Mouse (Mus musculus) spleen, postnatal 36 days (tissue): Measurements from ENCODE around the gene Acoxl.

Source experiments
- DNase-seq, 2 experiments: peaks; one replicate each; pipeline ENCODE4 v3.0.0; 2022; ENCODE audit warnings: low spot score in 2 of 2, mixed read lengths in 1 of 2

Gene Acoxl

DNA sequence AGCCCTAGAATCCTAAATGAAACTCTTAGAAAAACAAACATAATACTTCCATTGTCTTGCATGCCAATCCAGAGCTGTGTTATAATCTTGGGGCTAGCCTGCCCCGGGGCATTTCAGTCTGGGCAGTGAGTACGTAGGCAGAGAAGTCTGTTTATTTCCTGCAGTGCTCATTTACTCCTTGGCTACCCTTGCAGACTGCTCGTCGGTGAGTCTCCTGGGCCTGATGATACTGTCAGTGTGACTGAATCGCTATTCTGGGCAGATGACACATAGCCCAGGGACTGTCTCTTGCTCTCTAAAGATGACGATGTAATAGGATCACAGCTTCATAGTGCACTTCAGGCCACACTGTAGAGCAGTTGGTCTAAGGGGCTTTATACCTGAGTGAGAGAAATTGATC is 56.2 kb downstream of the Acoxl start:
- no peak for DNase-seq

GRCm38 (mm10) chr2:127897718-127898117 is 59.0 kb downstream of the Acoxl start:
- no peak for DNase-seq

- no peak for DNase-seq
Measured at GRCm38 (mm10) chr2:127904918-127905317, 66.2 kb downstream of the Acoxl start.

DNA sequence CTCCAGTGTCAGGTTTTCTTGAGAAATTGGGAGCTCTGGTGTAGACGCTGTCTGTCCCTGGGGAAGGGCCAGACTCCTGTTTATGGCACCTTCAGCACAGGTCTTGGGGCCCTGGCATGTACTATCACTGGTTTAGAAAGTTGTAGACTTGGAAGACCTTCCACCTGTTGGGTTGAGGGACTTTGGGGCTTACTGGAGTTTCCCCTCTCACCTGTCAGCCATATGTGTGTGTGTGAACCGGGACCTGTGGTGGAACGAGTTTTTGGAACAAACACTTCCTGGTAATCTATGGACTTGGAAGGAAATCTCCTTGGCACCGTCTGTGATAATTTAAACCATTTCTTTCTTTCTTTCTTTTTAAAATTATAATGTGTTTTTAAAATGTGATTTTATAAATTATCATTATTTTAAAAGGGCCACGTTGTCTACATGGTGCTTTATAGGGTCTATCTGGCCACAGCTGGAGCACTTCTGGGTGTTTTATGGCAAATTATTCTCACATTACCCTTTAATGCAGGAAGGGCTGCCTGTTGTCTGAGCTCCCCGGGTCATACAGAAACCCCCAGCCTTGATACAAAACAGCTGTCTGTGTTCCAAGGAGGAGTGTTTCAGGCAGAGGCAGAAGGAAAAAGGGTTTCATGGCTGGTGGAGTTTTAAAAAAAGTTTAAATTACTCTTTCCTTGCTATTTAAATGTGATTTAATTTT is 68.5 kb downstream of the Acoxl start:
- DNase-seq: no peak

GRCm38 (mm10) chr2:127907679-127908042 is 69.0 kb downstream of the Acoxl start:
- DNase-seq: no peak

DNA sequence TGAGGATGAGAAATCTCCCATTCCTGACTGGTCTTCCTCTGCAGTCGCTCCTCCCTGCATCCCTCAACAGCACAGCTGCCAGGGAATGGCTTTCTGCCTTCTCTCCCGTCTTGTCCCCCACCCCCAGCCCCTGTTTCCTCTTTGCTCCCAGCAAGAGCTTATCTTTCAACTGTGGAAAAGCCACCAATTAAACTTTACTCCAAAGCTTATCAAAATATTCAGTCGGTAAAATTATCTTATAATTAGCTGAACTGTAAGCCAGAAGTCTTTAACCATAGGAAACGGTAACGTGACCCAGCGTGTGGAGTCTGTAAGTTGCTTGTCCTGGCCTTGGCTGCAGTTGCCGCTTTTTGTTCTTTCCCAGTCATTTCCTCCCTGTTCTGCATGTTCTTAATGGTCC is 70.2 kb downstream of the Acoxl start:
- DNase-seq: no peak

DNA sequence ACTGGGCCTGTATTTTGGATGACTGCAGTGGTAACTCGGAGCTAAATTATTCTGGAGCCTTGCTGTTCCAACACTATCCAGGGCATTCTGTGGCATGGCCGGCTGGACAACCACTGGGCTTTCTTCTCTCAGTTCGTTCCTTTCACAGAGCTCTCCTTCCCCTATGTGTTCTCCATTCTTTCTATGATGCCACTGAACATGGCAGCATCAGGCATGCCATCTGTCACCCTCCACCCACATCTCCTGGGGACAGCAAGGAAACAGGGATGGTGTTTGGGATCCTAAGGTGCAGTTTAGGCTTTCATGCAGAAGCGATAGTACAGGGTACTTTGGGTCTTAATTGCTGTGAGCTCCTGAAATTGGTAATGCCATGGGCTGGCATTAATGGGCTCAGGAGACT is 71.1 kb downstream of the Acoxl start:
- no peak for DNase-seq

DNA sequence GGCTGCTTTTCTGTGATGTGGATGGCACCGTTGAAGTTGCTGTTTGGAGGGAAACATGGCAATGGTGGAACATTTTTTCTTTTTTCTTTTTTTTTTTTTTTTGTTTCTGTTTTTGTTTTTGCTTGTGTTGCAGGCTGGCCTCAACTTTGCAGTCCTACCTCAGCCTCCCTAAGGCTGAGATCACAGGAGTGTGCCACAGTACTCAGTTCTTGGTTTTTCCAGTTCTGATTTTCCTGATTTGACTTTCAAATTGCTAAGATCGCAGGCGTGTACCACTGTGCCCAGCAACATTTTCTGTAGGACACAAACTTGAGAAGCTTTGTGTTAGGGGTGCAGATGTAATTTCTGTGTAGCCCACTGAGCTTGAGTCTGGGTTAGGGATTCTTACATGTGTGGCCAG is 72.9 kb downstream of the Acoxl start:
- DNase-seq: no peak

DNA sequence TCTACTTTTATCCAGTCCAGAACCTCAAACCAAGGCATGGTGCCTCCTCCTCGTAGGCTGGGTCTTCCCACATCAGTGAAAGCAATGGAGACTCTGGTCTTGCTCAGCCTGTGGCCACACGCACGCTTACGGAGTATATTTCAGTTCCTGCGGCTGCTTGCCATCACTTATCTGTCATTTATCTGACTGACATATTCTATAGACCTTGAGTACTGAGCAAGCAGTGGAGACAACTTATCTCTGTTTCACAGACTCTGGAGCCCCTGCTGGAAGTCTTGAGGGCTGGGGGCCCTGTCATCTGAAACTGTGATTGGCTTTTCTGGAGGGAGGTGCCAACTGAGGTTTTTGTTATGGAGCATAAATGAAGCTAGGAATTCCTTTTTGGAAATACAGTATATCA is 75.4 kb downstream of the Acoxl start:
- DNase-seq: no peak

GRCm38 (mm10) chr2:127916804-127917410 is 78.2 kb downstream of the Acoxl start:
- peak; percentile 32 to 48 for DNase-seq

- DNase-seq: no peak
Measured at GRCm38 (mm10) chr2:127919740-127920139, 81.1 kb downstream of the Acoxl start.

DNA sequence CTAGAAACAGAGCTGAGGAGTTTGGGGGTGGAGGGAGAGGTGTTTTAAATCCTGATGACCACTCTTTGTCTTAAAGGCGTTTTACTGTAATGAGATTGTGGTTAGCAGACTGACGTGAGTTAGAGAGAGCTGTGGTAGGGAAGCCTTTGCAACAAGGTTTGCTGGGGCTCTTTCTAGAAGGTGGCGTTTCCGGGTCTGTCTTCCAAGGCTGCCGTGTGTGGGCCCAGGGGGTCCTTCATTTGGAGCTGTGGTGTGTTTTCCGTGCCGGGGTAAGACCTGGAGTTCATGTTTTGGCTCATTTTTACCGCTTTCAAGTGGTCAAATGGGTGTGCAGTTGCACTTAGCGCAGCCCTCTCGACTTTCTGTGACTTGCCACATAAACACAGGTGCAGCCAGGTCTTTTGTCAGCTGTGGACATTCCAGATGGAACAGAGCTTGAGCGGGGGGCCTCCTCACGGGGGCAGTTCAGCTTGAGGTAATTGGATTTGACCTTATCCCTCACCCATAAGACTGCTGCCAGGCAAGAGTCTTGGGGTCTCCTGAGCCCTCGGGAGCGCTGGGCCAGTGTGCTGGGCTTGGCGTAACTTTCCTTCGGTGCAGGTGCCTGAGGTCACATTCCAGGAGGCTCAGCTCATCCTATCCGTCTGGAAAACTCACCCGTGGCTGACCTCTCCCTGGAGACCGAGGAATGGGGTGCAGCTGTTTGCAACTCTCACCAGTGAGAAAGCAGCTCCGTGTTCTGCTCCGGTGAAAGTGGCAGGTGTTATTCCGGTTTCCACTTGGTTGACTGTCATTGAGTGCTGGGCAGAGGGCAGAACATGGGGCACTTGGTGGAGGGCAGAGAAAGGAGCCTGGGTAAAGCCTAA is 83.6 kb downstream of the Acoxl start:
- no peak for DNase-seq

GRCm38 (mm10) chr2:127923077-127923680 is 84.5 kb downstream of the Acoxl start:
- no peak for DNase-seq

GRCm38 (mm10) chr2:127926679-127927324 is 88.1 kb downstream of the Acoxl start:
- no peak for DNase-seq

DNA sequence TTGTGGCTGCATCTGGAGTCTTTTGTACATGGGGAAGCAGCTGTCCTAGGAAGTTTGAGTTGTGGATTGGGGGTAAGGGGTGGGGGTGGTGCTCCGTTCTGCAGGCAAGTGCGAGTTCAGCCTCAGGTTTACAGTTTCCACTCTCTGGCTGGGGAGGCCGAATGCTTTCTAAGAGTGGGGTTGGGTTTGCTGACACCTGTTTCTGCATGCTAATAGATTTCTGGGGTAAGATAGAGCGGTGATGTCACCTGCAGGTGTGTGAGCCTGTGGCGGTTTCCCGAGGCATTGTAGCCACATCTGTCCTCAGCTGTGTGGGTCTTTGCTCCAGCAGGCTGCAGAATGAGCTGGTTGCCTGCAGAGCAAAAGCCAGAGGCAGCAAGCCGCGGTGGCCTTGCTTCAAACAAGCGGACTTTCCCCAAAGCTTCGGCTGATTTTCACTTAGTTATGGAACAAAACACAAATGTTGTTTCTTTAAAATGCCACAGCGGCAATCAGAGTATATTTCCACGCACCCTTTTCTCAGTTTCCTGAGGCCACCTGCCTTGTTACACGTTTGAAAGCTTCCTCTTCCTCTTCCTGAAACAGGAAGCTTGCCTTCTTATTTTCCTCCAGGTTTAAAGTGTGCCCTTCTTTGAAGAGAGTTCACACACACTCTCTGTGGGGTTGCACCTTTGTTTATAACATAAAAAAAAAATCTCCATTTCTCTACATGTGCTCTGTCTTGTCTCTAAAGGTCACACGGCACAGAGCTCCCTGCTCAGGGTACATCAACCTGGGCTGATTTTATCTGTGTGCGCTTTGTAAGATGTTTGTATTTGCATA is 89.0 kb downstream of the Acoxl start:
- DNase-seq: peak; percentile 26 to 40

DNA sequence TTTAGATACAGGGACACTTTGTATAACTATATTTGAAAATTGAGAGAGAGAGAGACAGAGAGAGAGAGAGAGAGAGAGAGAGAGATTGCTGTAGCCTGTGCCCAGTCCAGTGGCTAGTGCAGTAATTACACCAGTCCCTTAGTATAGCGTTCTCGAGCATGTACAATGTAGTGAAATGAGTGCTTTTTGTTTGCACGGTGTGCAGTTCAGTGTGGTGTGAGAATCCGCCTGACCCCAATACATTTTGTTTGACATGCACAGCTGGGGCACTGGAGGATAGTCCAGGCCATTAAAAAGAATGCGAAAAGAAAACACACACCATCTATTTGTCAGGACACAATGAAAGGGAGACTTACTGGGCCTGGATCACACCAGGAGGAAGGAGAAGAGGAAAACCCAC is 89.6 kb downstream of the Acoxl start:
- no peak for DNase-seq

- DNase-seq: no peak
Measured at GRCm38 (mm10) chr2:127928871-127929270, 90.2 kb downstream of the Acoxl start.

- no peak for DNase-seq
Measured at GRCm38 (mm10) chr2:127929939-127930715, 91.5 kb downstream of the Acoxl start.

GRCm38 (mm10) chr2:127931576-127931975 is 92.9 kb downstream of the Acoxl start:
- no peak for DNase-seq

DNA sequence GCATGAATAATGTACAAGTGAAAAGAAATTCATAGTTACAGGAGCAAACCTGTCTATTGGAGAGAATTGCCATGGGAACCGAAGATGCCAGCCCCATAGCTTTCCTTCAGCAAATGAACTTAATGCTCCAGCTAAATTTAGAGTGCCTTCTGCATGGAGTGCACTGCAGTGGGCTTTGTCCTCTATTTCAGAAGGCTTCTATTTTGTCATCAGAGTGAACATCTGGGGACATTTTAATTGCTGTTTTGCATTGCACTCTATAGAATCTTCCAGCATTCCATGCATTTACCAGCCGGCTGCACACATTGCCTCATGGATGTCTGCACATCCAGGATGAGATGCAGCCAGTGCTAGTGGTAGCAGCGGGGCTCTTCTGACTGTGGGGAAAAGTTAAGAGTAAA is 94.9 kb downstream of the Acoxl start:
- no peak for DNase-seq
